Mouse (Mus musculus): Measurements from ENCODE around the gene Gm10490. TPM values are rescaled to one million over a fixed set of nuclear protein-coding genes. Genes with fewer than 3 reads are reported as not detected.

The Gm10490 gene
- polyA plus RNA-seq, 1 experiment from 2014 or later: not detected

GRCm38 (mm10) chrX:7928270-7928790 lies 19.0 kb downstream of the Gm10490 start, which contains the start of gene Eras:
Gene Eras, minus strand, starts transcription at chrX:7928607.
- no peaks in the 10 kb centered on the region for H3K9me3 ChIP-seq
- H3K27ac ChIP-seq (replicated peaks): no peak within 1 kb of the TSS
- WGBS: 25% methylated on average over 19 of the region's 19 CpGs
- no peaks in the 10 kb centered on the region for H3K4me1 ChIP-seq
- peaks cover 8% of the 10 kb centered on the region; the same call in 1 of the 2 replicates for H3K36me3 ChIP-seq
- H3K4me2 ChIP-seq (replicated peaks): no peak within 1 kb of the TSS
- no peaks in the 10 kb centered on the region for H3K27me3 ChIP-seq
- H3K4me3 ChIP-seq: no peak within 1 kb of the TSS
- H3K9ac ChIP-seq (replicated peaks): no peak within 1 kb of the TSS
- ATAC-seq (replicated peaks): no peak

DNA sequence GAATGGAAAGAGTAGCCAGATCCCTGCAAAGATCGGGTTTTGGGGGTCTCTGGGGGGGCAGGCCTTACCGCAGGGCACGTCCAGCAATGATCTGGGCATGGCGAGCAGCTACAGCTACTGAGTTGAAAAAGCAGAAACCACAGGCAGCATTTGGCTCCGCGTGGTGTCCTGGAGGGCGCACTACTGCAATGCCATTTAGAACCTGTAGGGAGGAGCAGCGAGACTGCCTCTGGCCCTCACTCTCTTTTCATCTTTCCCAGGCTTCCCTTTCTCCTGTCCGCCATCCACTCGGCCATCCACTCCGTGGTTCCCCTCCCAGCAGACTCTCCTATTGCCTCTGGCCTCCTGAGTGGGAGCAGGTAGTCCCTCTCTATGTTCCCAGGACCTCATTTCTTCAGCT lies 27.5 kb downstream of the Gm10490 start:
- H3K9ac ChIP-seq (replicated peaks): no peak overlapping the region
- no peaks in the 10 kb centered on the region for H3K4me1 ChIP-seq
- 0 out of 2 replicates have a peak, but pooled peaks cover 9% of the 10 kb centered on the region for H3K36me3 ChIP-seq
- no peak overlapping the region for H3K4me2 ChIP-seq (replicated peaks)
- H3K9me3 ChIP-seq: no peaks in the 10 kb centered on the region
- H3K4me3 ChIP-seq: no peak overlapping the region
- no peaks in the 10 kb centered on the region for H3K27me3 ChIP-seq
- 62% methylated on average over 11 of the region's 11 CpGs for WGBS
- no peak for ATAC-seq (replicated peaks)
- no peak overlapping the region for H3K27ac ChIP-seq (replicated peaks)

DNA sequence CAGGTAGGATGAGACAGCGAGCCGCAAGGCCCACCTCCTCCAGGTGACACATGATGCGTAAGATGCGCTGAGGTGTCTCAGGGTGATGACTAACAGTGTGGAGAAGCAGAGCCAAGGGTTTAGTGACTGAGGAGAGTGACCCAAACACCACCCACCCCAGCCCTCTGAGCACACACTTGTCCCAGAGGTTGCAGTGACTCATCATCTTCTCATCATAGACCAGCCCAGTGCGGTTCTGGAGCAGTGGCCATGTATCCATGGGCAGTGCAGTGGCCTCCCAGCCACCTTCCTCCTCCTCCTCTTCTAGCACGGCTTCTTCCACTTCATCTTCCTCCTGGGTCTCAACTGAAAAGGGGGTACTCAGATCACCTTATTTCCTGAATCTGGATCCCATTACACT lies 28.3 kb downstream of the Gm10490 start:
- Histone ChIP-seq H3K9me3 (no peaks in the 10 kb centered on the region), H3K27ac (replicated peaks) (no peak overlapping the region), H3K4me2 (replicated peaks) (no peak overlapping the region), H3K4me1 (no peaks in the 10 kb centered on the region), H3K27me3 (no peaks in the 10 kb centered on the region), H3K9ac (replicated peaks) (no peak overlapping the region), H3K36me3 (0 out of 2 replicates have a peak, but pooled peaks cover 9% of the 10 kb centered on the region), H3K4me3 (no peak overlapping the region)
- no peak for ATAC-seq (replicated peaks)
- WGBS: 87% methylated on average over 6 of the region's 6 CpGs

- H3K27me3 ChIP-seq: no peaks in the 10 kb centered on the region
- no peaks in the 10 kb centered on the region for H3K9me3 ChIP-seq
- ATAC-seq (replicated peaks): no peak
- 71% methylated on average over 8 of the region's 8 CpGs for WGBS
- H3K4me1 ChIP-seq: 0 out of 2 replicates have a peak, but pooled peaks cover 4% of the 10 kb centered on the region
- H3K4me2 ChIP-seq (replicated peaks): no peak overlapping the region
- no peaks in the 10 kb centered on the region for H3K36me3 ChIP-seq
- H3K4me3 ChIP-seq: no peak overlapping the region
- no peak overlapping the region for H3K27ac ChIP-seq (replicated peaks)
- H3K9ac ChIP-seq (replicated peaks): no peak overlapping the region
These were observed 36.3 kb downstream of the Gm10490 start for GRCm38 (mm10) chrX:7945618-7946017.

- Histone ChIP-seq H3K36me3 (no peaks in the 10 kb centered on the region), H3K4me3 (peak within 1 kb of the TSS; percentile 53), H3K4me2 (replicated peaks) (peak within 1 kb of the TSS; percentile 50), H3K27ac (replicated peaks) (peak within 1 kb of the TSS; percentile 63), H3K9ac (replicated peaks) (peak within 1 kb of the TSS; percentile 58), H3K27me3 (no peaks in the 10 kb centered on the region), H3K4me1 (0 out of 2 replicates have a peak, but pooled peaks cover 4% of the 10 kb centered on the region), H3K9me3 (no peaks in the 10 kb centered on the region)
- ATAC-seq (replicated peaks): peak; percentile 60
- WGBS: 23% methylated on average over 35 of the region's 37 CpGs
These were observed 38.0 kb downstream of the Gm10490 start, which contains the start of gene Hdac6 for GRCm38 (mm10) chrX:7947108-7947899. Gene Hdac6, minus strand, starts transcription at chrX:7947889.

DNA sequence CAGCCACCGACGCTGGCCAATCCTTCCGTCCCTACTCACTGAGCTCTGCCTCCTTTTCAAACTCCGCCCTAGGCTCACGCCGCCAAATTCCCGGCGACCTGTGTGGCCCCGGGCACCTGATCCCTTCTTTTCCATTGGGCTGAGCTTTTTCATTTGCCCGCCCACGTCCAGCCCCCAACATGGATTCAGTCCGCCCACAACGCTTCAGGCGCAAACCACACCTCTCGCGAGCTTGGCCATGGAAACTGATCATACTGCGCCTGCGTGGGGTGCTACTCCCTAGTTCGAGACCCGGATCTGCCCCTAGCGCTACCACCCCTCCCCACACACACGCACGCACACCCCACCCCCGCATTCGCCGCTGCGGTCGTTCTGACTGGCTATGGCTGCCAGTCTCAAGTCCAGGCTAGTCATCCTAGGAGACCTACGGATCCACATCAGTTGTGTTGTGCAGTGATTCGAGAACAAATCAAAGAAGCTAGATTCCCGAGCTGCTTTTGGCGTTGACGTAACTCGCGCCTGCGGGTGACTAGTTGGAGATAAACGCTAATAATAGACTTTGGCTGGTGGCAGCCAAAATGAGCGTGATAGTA lies 38.7 kb downstream of the Gm10490 start:
- WGBS: 18% methylated on average over 38 of the region's 38 CpGs
- Histone ChIP-seq H3K4me3 (peak overlapping the region; percentile 53), H3K4me2 (replicated peaks) (peak overlapping the region; percentile 40), H3K27me3 (no peaks in the 10 kb centered on the region), H3K9ac (replicated peaks) (peak overlapping the region; percentile 53), H3K9me3 (no peaks in the 10 kb centered on the region), H3K27ac (replicated peaks) (peak overlapping the region; percentile 46), H3K36me3 (no peaks in the 10 kb centered on the region), H3K4me1 (0 out of 2 replicates have a peak, but pooled peaks cover 4% of the 10 kb centered on the region)
- peak; percentile 99 for ATAC-seq (replicated peaks)

DNA sequence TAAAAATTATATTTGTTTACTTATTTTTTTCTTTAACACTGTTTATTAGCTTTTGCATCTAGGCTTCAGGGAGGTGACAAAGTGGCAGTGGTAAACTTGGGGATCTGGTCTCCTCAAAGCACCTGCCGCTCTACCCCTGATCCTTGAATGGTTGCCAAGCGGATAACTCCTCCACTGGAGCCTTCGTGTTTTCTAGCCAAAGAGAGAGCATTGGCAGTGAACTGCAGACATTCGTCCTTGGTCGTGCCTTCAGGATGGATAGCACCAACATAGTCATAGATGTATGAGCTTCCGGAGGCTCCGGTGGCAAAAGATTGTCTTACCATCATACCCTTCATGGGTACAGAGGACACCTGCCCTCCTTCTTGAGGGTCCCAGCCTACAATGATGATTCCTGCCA lies 40.7 kb downstream of the Gm10490 start:
- no peak overlapping the region for H3K4me2 ChIP-seq (replicated peaks)
- no peak overlapping the region for H3K9ac ChIP-seq (replicated peaks)
- no peak overlapping the region for H3K4me3 ChIP-seq
- no peaks in the 10 kb centered on the region for H3K9me3 ChIP-seq
- H3K27ac ChIP-seq (replicated peaks): no peak overlapping the region
- no peak for ATAC-seq (replicated peaks)
- H3K36me3 ChIP-seq: no peaks in the 10 kb centered on the region
- WGBS: 89% methylated on average over 7 of the region's 7 CpGs
- no peaks in the 10 kb centered on the region for H3K27me3 ChIP-seq
- 0 out of 2 replicates have a peak, but pooled peaks cover 4% of the 10 kb centered on the region for H3K4me1 ChIP-seq

DNA sequence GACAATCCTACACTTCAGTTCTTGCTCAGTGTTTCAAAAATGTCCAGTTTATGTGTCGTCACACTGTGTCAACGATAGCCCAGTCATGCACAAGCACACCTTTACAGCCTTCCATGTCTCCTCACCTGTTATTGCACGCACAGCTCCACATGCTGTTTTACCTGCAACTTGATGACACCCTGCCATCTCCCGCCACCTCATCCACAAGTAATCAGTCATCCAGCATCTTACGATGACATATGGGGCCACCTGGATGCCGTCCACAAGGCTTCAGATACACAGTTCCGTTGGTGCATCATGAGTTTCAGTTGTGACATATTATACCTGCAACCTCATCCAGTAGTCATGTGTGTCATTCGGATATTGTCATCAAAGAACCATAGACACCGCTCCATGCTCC lies 49.5 kb downstream of the Gm10490 start:
- Histone ChIP-seq H3K36me3 (no peaks in the 10 kb centered on the region), H3K9me3 (no peaks in the 10 kb centered on the region), H3K27ac (replicated peaks) (no peak overlapping the region), H3K4me1 (no peaks in the 10 kb centered on the region), H3K4me2 (replicated peaks) (no peak overlapping the region), H3K9ac (replicated peaks) (no peak overlapping the region), H3K27me3 (no peaks in the 10 kb centered on the region), H3K4me3 (no peak overlapping the region)
- WGBS: 93% methylated on average over 9 of the region's 9 CpGs
- no peak for ATAC-seq (replicated peaks)

Other genes with a start within 250 kb of the Gm10490 start
- 36.8 and 40.0 TPM in 2 replicates for gene Plp2, start 238.2 kb upstream of the Gm10490 start, polyA plus RNA-seq (2015; fragmentation: Nextera tagmentation; extraction: Ambion mirVana)
- 0.11 and 0.13 TPM in 2 replicates for gene Magix, start 228.3 kb upstream of the Gm10490 start, polyA plus RNA-seq (2015; fragmentation: Nextera tagmentation; extraction: Ambion mirVana)
- 47.4 and 50.2 TPM in 2 replicates for gene Gpkow, start 212.4 kb upstream of the Gm10490 start, polyA plus RNA-seq (2015; fragmentation: Nextera tagmentation; extraction: Ambion mirVana)
- gene Wdr45, start 195.2 kb upstream of the Gm10490 start, polyA plus RNA-seq (2015; fragmentation: Nextera tagmentation; extraction: Ambion mirVana): 38.0 and 43.1 TPM in 2 replicates
- 0.84 TPM in 1 of 2 replicates, not detected in the other for gene Gm45208, start 187.3 kb upstream of the Gm10490 start, polyA plus RNA-seq (2015; fragmentation: Nextera tagmentation; extraction: Ambion mirVana)
- 104 and 107 TPM in 2 replicates for gene Praf2, start 181.1 kb upstream of the Gm10490 start, polyA plus RNA-seq (2015; fragmentation: Nextera tagmentation; extraction: Ambion mirVana)
- gene Ccdc120, start 158.6 kb upstream of the Gm10490 start, polyA plus RNA-seq (2015; fragmentation: Nextera tagmentation; extraction: Ambion mirVana): 55.5 and 63.3 TPM in 2 replicates
- gene Tfe3, start 147.0 kb upstream of the Gm10490 start, polyA plus RNA-seq (2015; fragmentation: Nextera tagmentation; extraction: Ambion mirVana): 21.8 and 23.4 TPM in 2 replicates
- gene Gripap1, start 119.8 kb upstream of the Gm10490 start, polyA plus RNA-seq (2015; fragmentation: Nextera tagmentation; extraction: Ambion mirVana): 77.6 and 78.5 TPM in 2 replicates
- 2.8 and 3.1 TPM in 2 replicates for gene Kcnd1, start 87.3 kb upstream of the Gm10490 start, polyA plus RNA-seq (2015; fragmentation: Nextera tagmentation; extraction: Ambion mirVana)
- gene Otud5, start 68.2 kb upstream of the Gm10490 start, polyA plus RNA-seq (2015; fragmentation: Nextera tagmentation; extraction: Ambion mirVana): 53.8 and 55.8 TPM in 2 replicates
- gene Pim2, start 31.3 kb upstream of the Gm10490 start, polyA plus RNA-seq (2015; fragmentation: Nextera tagmentation; extraction: Ambion mirVana): 16.3 and 17.6 TPM in 2 replicates
- gene Slc35a2, start 25.5 kb upstream of the Gm10490 start, polyA plus RNA-seq (2015; fragmentation: Nextera tagmentation; extraction: Ambion mirVana): 44.5 and 45.0 TPM in 2 replicates
- gene Pqbp1, start 10.3 kb upstream of the Gm10490 start, polyA plus RNA-seq (2015; fragmentation: Nextera tagmentation; extraction: Ambion mirVana): 207 and 210 TPM in 2 replicates
- gene Timm17b, start 10.2 kb upstream of the Gm10490 start, polyA plus RNA-seq (2015; fragmentation: Nextera tagmentation; extraction: Ambion mirVana): 160 and 165 TPM in 2 replicates
- gene Gm10491, start 1.7 kb upstream of the Gm10490 start, polyA plus RNA-seq (2015; fragmentation: Nextera tagmentation; extraction: Ambion mirVana): not detected in 2 replicates
- 131 and 141 TPM in 2 replicates for gene Pcsk1n, start 10.3 kb downstream of the Gm10490 start, polyA plus RNA-seq (2015; fragmentation: Nextera tagmentation; extraction: Ambion mirVana)
- gene Eras, start 19.1 kb downstream of the Gm10490 start, polyA plus RNA-seq (2015; fragmentation: Nextera tagmentation; extraction: Ambion mirVana): not detected in 2 replicates
- 51.3 and 55.7 TPM in 2 replicates for gene Hdac6, start 38.3 kb downstream of the Gm10490 start, polyA plus RNA-seq (2015; fragmentation: Nextera tagmentation; extraction: Ambion mirVana)
- 0.09 and 0.15 TPM in 2 replicates for gene Gata1, start 68.5 kb downstream of the Gm10490 start, polyA plus RNA-seq (2015; fragmentation: Nextera tagmentation; extraction: Ambion mirVana)
- 0.29 and 0.36 TPM in 2 replicates for gene Glod5, start 109.0 kb downstream of the Gm10490 start, polyA plus RNA-seq (2015; fragmentation: Nextera tagmentation; extraction: Ambion mirVana)
- 50.2 and 50.9 TPM in 2 replicates for gene Suv39h1, start 165.2 kb downstream of the Gm10490 start, polyA plus RNA-seq (2015; fragmentation: Nextera tagmentation; extraction: Ambion mirVana)
- gene Was, start 181.0 kb downstream of the Gm10490 start, polyA plus RNA-seq (2015; fragmentation: Nextera tagmentation; extraction: Ambion mirVana): 0.09 TPM in 1 of 2 replicates, not detected in the other
- 52.0 and 53.0 TPM in 2 replicates for gene Wdr13, start 223.3 kb downstream of the Gm10490 start, polyA plus RNA-seq (2015; fragmentation: Nextera tagmentation; extraction: Ambion mirVana)
- 381 and 393 TPM in 2 replicates for gene Rbm3, start 236.3 kb downstream of the Gm10490 start, polyA plus RNA-seq (2015; fragmentation: Nextera tagmentation; extraction: Ambion mirVana)